Mouse (Mus musculus): Measurements from ENCODE around the gene Car7.

DNA sequence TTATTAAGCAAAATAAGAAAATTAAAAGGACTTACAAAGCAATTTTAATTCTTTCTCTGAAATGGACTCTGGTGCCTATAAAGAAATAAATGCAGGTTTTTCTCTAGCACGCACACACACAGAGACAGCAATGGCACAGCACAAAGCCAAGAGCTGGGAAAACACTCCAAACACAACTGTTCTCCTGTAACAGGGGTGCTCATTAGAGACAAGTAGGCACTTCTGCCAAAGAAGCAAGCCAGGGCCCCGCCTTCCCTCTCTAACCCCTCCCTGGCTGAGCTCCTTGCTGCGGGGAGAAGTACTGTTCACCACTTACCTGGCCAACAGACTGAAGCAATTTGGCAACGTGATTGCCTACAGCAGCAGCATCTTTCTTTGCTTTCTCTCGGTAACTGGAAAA, 16.6 kb upstream of the Car7 start:
- no peak for TF ChIP-seq CTCF (IDR thresholded peaks at IDR 0.05; ENCODE audit: extremely low read depth, insufficient read length, insufficient replicate concordance, low read depth, low read length)
- TF ChIP-seq POLR2A (IDR thresholded peaks at IDR 0.05; ENCODE audit: low read depth, low read length): no peak

Measured in small intestine, adult 2 months (tissue).